Mouse (Mus musculus): Measurements from ENCODE around the gene Rasgef1c. TPM values are rescaled to one million over a fixed set of nuclear protein-coding genes. Genes with fewer than 3 reads are reported as not detected.

The Rasgef1c gene
- total RNA-seq, 2 experiments from 2014 or later = 35.3 to 39.5 TPM

- intact Hi-C loops (cut with DNase I) = loop anchor here (2.0 to 10.0 kb wide), 2 partner anchors 17 to 299 kb away; no protein-coding TSS in a partner anchor
- TF ChIP-seq CTCF (IDR thresholded peaks at IDR 0.05) = no peak
- Histone ChIP-seq H3K27ac (no peak overlapping the region), H3K4me3 (no peak overlapping the region)
- DNase-seq (ENCODE audit: extremely low spot score in 1 of 2, low spot score in 2 of 2) = no peak
These were observed 52.0 kb downstream of the Rasgef1c start for GRCm38 (mm10) chr11:49953616-49954015.

DNA sequence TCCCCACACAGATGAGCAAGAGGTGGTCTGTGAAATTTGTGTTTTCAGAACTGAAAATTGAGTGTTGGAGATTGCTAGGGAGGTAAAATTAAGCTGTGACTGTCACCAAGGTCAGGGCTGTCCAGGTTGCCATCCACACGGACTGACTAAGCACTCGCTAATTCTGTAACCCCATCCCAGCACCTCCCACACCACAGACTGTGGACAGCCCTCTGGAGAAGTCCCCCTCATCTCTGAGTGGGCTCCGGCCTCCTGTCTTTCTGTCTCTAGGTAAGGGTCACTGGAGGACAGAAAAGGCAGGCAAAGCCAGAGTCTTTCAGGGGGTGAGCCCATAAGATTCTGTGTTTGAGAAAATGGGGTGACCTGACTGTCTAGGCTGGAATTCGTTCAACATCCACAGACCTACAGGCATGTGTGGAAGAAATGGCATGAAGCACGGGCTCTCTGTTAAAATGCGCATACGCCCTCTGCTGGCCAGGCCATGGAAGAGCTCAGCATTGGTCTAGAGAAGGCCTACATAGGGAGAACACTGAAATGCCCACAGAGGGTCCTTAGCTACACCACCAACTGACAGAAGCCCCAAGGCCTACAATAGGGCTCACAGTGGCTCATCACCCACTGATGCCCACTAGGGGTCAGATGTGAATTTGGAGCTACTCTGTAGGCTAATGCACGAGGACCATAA is 54.1 kb downstream of the Rasgef1c start:
- intact Hi-C loops (cut with DNase I) = loop anchor here (2.0 to 10.0 kb wide), 4 partner anchors 19 to 301 kb away; partner anchors contain the start of gene Rasgef1c
- DNase-seq (ENCODE audit: extremely low spot score in 1 of 2, low spot score in 2 of 2) = peak; percentile 77 to 84
- TF ChIP-seq CTCF (IDR thresholded peaks at IDR 0.05) = peak; percentile 88
- H3K4me3 ChIP-seq = no peak overlapping the region
- H3K27ac ChIP-seq = peak overlapping the region; percentile 69; the same call in 1 of the 2 replicates

DNA sequence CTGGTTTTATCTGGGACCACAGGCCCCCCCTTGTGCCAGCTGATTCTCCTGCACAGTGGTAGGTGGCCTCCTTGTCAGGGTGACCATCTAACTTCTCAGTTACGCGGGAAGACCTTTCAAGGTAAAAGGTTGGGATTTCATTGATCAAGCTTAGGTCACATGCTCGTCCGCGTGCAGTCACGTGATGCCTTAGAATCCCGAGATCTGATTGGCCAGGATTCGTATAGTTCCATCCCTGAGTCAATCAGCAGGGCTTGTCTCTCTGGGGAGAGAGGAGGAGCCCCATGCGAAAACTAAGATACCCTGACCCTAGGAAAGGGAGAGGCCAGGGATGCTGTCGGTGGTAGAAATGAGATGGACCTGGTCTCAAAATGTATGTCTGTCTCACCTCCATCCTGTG is 56.4 kb downstream of the Rasgef1c start:
- intact Hi-C loops (cut with DNase I) = loop anchor here (5.0 to 10.0 kb wide), 3 partner anchors 41 to 303 kb away; partner anchors contain the start of gene Rasgef1c
- no peak for TF ChIP-seq CTCF (IDR thresholded peaks at IDR 0.05)
- Histone ChIP-seq H3K4me3 (no peak overlapping the region), H3K27ac (no peak overlapping the region)
- no peak for DNase-seq (ENCODE audit: extremely low spot score in 1 of 2, low spot score in 2 of 2)

GRCm38 (mm10) chr11:49961098-49961740 is 59.6 kb downstream of the Rasgef1c start:
- no peak overlapping the region for H3K4me3 ChIP-seq
- TF ChIP-seq CTCF (IDR thresholded peaks at IDR 0.05) = peak; percentile 89
- DNase-seq (ENCODE audit: extremely low spot score in 1 of 2, low spot score in 2 of 2) = peak; percentile 57 to 69
- no peak overlapping the region for H3K27ac ChIP-seq
- intact Hi-C loops (cut with DNase I) = loop anchor here (5.0 kb wide), 1 partner anchor 234 kb away; no protein-coding TSS in a partner anchor

- intact Hi-C loops (cut with DNase I) = no loop called here
- no peak for TF ChIP-seq CTCF (IDR thresholded peaks at IDR 0.05)
- H3K27ac ChIP-seq = no peak overlapping the region
- DNase-seq (ENCODE audit: extremely low spot score in 1 of 2, low spot score in 2 of 2) = no peak
- H3K4me3 ChIP-seq = no peak overlapping the region
These were observed 63.7 kb downstream of the Rasgef1c start for GRCm38 (mm10) chr11:49965320-49965719.

GRCm38 (mm10) chr11:49969692-49970091 is 68.1 kb downstream of the Rasgef1c start:
- intact Hi-C loops (cut with DNase I) = loop anchor here (2.0 kb wide), 1 partner anchor 33 kb away; no protein-coding TSS in a partner anchor
- Histone ChIP-seq H3K4me3 (no peak overlapping the region), H3K27ac (no peak overlapping the region)
- no peak for TF ChIP-seq CTCF (IDR thresholded peaks at IDR 0.05)
- DNase-seq (ENCODE audit: extremely low spot score in 1 of 2, low spot score in 2 of 2) = no peak

GRCm38 (mm10) chr11:49973657-49974340 is 72.2 kb downstream of the Rasgef1c start:
- Histone ChIP-seq H3K4me3 (no peak overlapping the region), H3K27ac (no peak overlapping the region)
- intact Hi-C loops (cut with DNase I) = no loop called here
- TF ChIP-seq CTCF (IDR thresholded peaks at IDR 0.05) = no peak
- no peak for DNase-seq (ENCODE audit: extremely low spot score in 1 of 2, low spot score in 2 of 2)

DNA sequence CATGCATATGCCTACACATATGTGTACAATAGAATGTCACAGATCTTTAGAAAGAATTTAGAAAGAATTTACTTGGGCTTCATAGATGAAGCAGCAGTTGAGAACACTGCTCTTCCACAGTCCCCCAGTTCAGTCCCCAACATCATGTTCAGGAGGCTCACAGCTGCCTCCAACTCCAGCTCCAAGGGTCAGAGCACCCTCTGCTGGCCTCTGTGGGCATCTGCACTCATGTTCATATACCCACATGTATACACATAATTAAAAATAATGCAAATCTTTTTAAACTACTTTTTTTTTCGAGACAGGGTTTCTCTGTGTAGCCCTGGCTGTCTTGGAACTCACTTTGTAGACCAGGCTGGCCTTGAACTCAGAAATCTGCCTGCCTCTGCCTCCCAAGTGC is 73.0 kb downstream of the Rasgef1c start:
- DNase-seq (ENCODE audit: extremely low spot score in 1 of 2, low spot score in 2 of 2) = no peak
- Histone ChIP-seq H3K27ac (no peak overlapping the region), H3K4me3 (no peak overlapping the region)
- intact Hi-C loops (cut with DNase I) = no loop called here
- no peak; the same call in none of the 2 replicates for TF ChIP-seq CTCF (IDR thresholded peaks at IDR 0.05)

DNA sequence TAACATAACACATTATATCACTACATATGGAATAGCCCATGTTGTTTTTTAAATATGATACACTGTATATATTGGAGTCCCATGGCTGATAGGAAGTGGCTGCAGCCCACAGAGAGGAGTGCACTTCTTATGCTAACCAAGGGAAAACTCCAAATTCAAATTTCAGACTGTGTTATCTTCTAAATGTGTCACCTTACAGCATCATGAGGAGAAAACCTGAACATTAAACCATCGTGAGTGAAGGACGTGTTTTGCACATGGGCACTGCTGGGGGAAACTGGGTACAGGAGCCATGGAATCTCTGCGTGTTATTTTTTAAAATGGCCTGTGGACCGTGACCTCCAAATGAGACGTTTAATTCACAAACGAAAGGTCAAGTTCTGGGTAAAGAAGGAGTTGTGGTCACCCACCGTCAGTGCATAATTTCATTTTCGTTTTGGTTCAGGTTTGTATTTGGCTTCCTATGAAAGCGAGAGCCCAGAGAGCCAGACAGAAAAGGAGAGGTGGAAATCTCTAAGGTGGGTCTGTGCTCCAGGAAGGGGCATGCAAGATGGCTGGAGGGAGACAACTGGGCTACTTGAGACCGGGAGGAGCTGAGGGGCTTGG is 76.4 kb downstream of the Rasgef1c start:
- no peak overlapping the region for H3K27ac ChIP-seq
- no peak overlapping the region for H3K4me3 ChIP-seq
- no peak for TF ChIP-seq CTCF (IDR thresholded peaks at IDR 0.05)
- intact Hi-C loops (cut with DNase I) = no loop called here
- DNase-seq (ENCODE audit: extremely low spot score in 1 of 2, low spot score in 2 of 2) = no peak

DNA sequence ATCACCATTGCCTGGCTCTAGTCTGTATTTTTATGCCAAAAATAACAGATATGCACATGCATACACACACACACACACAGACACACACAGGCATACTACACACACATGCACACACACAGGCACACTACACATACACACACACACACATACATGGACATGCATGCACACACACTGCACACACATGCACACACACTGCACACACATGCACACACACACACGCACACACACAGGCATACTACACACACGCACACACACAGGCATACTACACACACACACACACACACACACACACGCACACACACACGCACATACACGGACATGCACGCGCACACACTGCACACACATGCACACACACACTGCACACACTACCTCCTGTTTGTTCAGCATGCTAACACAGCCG is 77.3 kb downstream of the Rasgef1c start:
- intact Hi-C loops (cut with DNase I) = no loop called here
- no peak for TF ChIP-seq CTCF (IDR thresholded peaks at IDR 0.05)
- Histone ChIP-seq H3K4me3 (no peak overlapping the region), H3K27ac (no peak overlapping the region)
- DNase-seq (ENCODE audit: extremely low spot score in 1 of 2, low spot score in 2 of 2) = no peak

GRCm38 (mm10) chr11:49980681-49981235 is 79.1 kb downstream of the Rasgef1c start:
- intact Hi-C loops (cut with DNase I) = no loop called here
- no peak for DNase-seq (ENCODE audit: extremely low spot score in 1 of 2, low spot score in 2 of 2)
- no peak overlapping the region for H3K4me3 ChIP-seq
- no peak overlapping the region for H3K27ac ChIP-seq
- no peak for TF ChIP-seq CTCF (IDR thresholded peaks at IDR 0.05)
